Mouse (Mus musculus): ENCODE results near the gene Tesmin. TPM values are rescaled to one million over a fixed set of nuclear protein-coding genes. Genes with fewer than 3 reads are reported as not detected.
A peak's percentile ranks its signal among the peaks of the same experiment; 100 is the strongest.

Tesmin gene
- polyA plus RNA-seq (2014; fragmentation: Nextera tagmentation; extraction: Ambion mirVana), result 0.37 and 0.53 TPM in 2 replicates

DNA sequence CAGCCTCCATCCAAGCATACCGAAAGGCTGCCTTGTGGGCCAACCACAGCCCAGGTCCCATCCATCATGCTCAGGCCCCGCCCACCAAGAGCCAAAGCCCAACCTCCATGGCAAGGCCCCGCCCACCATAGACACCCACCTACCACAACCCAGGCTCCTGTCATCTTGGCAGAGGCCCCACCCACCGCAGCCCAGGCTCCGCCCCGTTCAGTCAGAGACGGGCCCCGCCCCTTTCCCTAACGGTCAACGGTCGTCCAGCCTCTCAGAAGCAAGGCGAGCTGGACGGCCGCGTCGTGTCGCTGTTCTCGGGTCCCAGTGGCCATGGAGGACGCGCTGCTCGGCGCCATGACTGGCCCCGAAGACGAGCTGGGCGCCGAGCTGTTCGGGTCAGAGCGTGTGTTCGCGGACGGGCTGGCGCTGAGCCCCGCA, at the start of gene Tesmin:
TSS of gene Tesmin (plus strand) at position 229 of the 429 bp plus-strand sequence.
- H3K27me3 ChIP-seq (ENCODE audit: control insufficient read depth, insufficient read depth, low read length), result no peaks in the 10 kb centered on the region
- H3K9ac ChIP-seq (replicated peaks; ENCODE audit: low read length), result peak within 1 kb of the TSS; percentile 50
- H3K9me3 ChIP-seq (ENCODE audit: control insufficient read depth, low read length), result no peaks in the 10 kb centered on the region
- ATAC-seq (ENCODE audit: low FRiP score, low TSS enrichment) (peak; percentile 89), DNase-seq (peak; percentile 89)
- H3K36me3 ChIP-seq (ENCODE audit: control insufficient read depth, insufficient read depth, low read length), result no peaks in the 10 kb centered on the region
- H3K4me1 ChIP-seq (ENCODE audit: control insufficient read depth, insufficient read depth, low read length), result 0 out of 2 replicates have a peak, but pooled peaks cover 5% of the 10 kb centered on the region
- peak within 1 kb of the TSS; percentile 87 for H3K4me2 ChIP-seq (ENCODE audit: low read length)
- H3K27ac ChIP-seq (replicated peaks; ENCODE audit: low read depth, low read length), result 0 out of 2 replicates have a peak within 1 kb of the TSS, but pooled peaks have one; percentile 37
- 1% methylated on average over 33 of the region's 33 CpGs for WGBS
- H3K4me3 ChIP-seq (replicated peaks; ENCODE audit: low read depth, low read length), result peak within 1 kb of the TSS; percentile 43

DNA sequence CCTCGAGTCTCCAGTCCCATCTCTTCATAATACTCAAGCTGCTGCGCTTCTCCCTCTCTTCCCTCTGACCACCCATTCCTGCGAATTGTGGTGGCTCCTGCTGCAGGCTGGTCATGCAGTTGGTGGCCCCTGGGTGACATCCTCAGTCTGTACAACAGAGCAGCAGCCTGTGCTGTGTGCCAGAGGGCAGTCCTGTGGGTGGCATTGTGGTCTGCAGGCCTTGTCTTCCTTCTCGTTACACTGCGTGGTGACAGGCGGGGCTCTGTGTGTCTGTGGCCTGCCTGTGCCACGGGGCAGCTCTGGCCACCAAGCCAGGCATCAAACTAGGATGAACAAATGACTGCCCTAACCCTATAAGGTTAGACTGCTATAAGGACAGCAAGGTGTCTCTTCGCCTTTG, 49.5 kb upstream of the Tesmin start:
- peaks cover 7% of the 10 kb centered on the region for H3K4me1 ChIP-seq (ENCODE audit: control insufficient read depth, insufficient read depth, low read length)
- no peaks in the 10 kb centered on the region for H3K27me3 ChIP-seq (ENCODE audit: control insufficient read depth, insufficient read depth, low read length)
- DNase-seq, result no peak
- H3K4me2 ChIP-seq (ENCODE audit: low read length), result no peak overlapping the region
- ATAC-seq (ENCODE audit: low FRiP score, low TSS enrichment), result no peak
- H3K9ac ChIP-seq (replicated peaks; ENCODE audit: low read length), result no peak overlapping the region
- H3K4me3 ChIP-seq (replicated peaks; ENCODE audit: low read depth, low read length), result no peak overlapping the region
- H3K27ac ChIP-seq (replicated peaks; ENCODE audit: low read depth, low read length), result no peak overlapping the region
- H3K36me3 ChIP-seq (ENCODE audit: control insufficient read depth, insufficient read depth, low read length), result no peaks in the 10 kb centered on the region
- no peaks in the 10 kb centered on the region for H3K9me3 ChIP-seq (ENCODE audit: control insufficient read depth, low read length)
- WGBS, result 87% methylated on average over 8 of the region's 8 CpGs

DNA sequence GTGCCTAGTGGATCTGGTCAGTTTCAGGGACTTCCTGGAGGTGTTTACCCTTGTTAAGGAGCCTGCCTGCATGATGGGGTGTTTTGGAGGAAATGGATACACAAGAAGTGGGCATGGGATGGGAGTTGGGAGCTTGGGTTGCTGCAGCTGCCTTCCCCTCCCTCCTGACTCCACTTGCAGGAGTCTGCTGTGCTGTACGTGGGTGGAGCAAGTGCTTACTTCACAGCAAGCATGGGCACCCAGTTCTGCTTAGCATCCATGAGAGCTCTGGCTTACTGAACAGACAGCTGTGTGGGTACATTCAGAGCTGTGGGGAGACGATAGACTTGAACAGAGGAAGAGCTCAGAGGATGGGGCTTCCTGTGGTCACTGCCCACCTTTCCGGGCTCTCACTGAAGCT, 47.6 kb upstream of the Tesmin start:
- 82% methylated on average over 3 of the region's 3 CpGs for WGBS
- Histone ChIP-seq H3K4me2 (ENCODE audit: low read length) (no peak overlapping the region), H3K27me3 (ENCODE audit: control insufficient read depth, insufficient read depth, low read length) (no peaks in the 10 kb centered on the region), H3K9ac (replicated peaks; ENCODE audit: low read length) (no peak overlapping the region), H3K27ac (replicated peaks; ENCODE audit: low read depth, low read length) (no peak overlapping the region), H3K4me1 (ENCODE audit: control insufficient read depth, insufficient read depth, low read length) (no peaks in the 10 kb centered on the region), H3K4me3 (replicated peaks; ENCODE audit: low read depth, low read length) (no peak overlapping the region), H3K9me3 (ENCODE audit: control insufficient read depth, low read length) (no peaks in the 10 kb centered on the region), H3K36me3 (ENCODE audit: control insufficient read depth, insufficient read depth, low read length) (no peaks in the 10 kb centered on the region)
- no peak for DNase-seq
- ATAC-seq (ENCODE audit: low FRiP score, low TSS enrichment), result no peak

DNA sequence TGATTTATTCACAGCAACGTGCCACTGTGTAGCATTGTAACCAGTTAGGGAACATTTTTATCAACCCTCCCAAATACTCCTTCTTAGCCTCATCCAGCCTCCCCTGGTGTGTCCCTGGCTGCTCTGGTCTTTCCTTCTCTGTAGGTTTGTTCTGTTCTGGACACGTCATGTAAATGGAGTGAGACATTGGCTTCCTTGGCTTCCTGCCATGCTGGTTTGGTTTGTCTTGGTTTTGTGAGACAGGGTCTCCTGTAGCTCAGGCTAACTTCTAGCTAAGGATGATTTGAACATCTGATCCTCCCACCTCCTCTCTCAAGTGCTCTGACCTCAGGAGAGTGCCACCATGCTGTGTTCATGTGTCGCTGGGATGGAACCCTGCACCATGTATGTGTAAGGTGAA, 44.7 kb upstream of the Tesmin start:
- WGBS, result 67% methylated on average over 3 of the region's 3 CpGs
- H3K4me2 ChIP-seq (ENCODE audit: low read length), result no peak overlapping the region
- H3K4me1 ChIP-seq (ENCODE audit: control insufficient read depth, insufficient read depth, low read length), result no peaks in the 10 kb centered on the region
- H3K27ac ChIP-seq (replicated peaks; ENCODE audit: low read depth, low read length), result no peak overlapping the region
- H3K4me3 ChIP-seq (replicated peaks; ENCODE audit: low read depth, low read length), result no peak overlapping the region
- DNase-seq, result no peak
- no peak for ATAC-seq (ENCODE audit: low FRiP score, low TSS enrichment)
- H3K9me3 ChIP-seq (ENCODE audit: control insufficient read depth, low read length), result no peaks in the 10 kb centered on the region; the same call in 1 of the 2 replicates
- H3K9ac ChIP-seq (replicated peaks; ENCODE audit: low read length), result no peak overlapping the region
- H3K27me3 ChIP-seq (ENCODE audit: control insufficient read depth, insufficient read depth, low read length), result no peaks in the 10 kb centered on the region
- no peaks in the 10 kb centered on the region for H3K36me3 ChIP-seq (ENCODE audit: control insufficient read depth, insufficient read depth, low read length)

DNA sequence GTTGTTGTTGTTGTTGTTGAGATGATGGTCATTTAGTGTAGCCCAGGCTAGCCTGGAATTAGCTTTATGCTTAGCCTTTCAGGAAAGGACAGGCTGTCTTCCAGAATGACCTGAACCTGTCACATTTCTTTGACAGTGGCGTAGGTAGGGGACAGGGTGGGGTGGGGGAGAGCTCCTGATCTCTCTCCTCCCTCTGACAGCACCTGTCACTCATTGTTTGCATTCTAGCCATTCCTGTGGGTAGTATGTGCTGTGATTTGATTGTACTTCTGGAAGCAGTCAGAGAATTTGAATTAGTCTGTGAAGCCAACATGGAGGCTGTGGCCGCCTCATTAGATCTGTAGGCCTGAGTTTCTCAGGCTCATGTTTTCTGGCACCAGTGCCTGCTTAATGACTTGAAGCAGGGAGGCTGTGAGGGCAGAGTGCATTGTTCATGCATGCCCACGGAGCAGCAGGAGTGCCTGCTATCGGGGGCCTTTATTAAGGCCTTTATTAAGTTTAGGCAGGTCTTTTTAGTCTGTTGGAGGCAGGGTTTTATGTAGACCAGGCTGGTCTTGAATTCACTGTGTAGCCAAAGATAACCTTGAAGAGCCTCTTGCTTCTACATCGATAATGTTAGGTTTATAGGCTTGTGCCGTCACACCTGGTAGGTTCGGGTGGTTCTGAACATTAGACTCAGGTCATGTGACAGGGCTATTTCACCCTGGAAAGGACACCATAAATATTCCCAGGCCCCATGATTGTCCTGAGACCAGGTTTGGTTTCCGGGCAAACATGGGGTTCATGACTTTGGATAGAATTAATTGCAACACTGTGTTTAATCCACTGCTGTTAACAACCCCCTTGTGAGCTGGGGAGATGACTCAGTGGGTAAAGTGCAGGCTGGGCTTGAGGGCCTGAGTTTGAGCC, 43.8 kb upstream of the Tesmin start:
- no peak overlapping the region for H3K27ac ChIP-seq (replicated peaks; ENCODE audit: low read depth, low read length)
- ATAC-seq (ENCODE audit: low FRiP score, low TSS enrichment) (no peak), DNase-seq (no peak)
- 83% methylated on average over 8 of the region's 8 CpGs for WGBS
- no peak overlapping the region for H3K4me3 ChIP-seq (replicated peaks; ENCODE audit: low read depth, low read length)
- no peaks in the 10 kb centered on the region for H3K36me3 ChIP-seq (ENCODE audit: control insufficient read depth, insufficient read depth, low read length)
- no peaks in the 10 kb centered on the region for H3K27me3 ChIP-seq (ENCODE audit: control insufficient read depth, insufficient read depth, low read length)
- H3K4me1 ChIP-seq (ENCODE audit: control insufficient read depth, insufficient read depth, low read length), result no peaks in the 10 kb centered on the region
- H3K9ac ChIP-seq (replicated peaks; ENCODE audit: low read length), result no peak overlapping the region
- H3K9me3 ChIP-seq (ENCODE audit: control insufficient read depth, low read length), result no peaks in the 10 kb centered on the region; the same call in 1 of the 2 replicates
- no peak overlapping the region for H3K4me2 ChIP-seq (ENCODE audit: low read length)

DNA sequence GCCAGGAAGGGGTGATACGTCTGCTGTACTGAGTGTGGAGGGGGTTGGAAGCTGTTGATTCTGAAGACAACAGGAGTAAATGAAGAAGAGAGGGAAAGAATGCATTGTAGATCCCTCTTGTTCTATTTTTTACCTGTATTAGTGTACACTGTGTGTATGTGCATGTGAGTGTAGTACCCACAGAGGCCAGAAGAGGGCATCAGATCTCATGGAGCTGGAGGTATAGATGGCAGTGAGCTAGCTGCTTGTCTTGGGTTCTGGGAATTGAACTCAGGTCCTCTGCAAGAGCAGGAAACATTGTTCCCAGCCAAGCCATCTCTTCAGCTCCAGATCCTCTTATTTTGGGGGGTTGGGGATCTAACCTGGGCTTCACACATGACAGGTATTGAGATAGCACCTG, 40.9 kb upstream of the Tesmin start:
- no peak overlapping the region for H3K4me3 ChIP-seq (replicated peaks; ENCODE audit: low read depth, low read length)
- no peaks in the 10 kb centered on the region for H3K27me3 ChIP-seq (ENCODE audit: control insufficient read depth, insufficient read depth, low read length)
- 93% methylated on average over 1 of the region's 1 CpGs for WGBS
- H3K4me2 ChIP-seq (ENCODE audit: low read length), result no peak overlapping the region
- H3K27ac ChIP-seq (replicated peaks; ENCODE audit: low read depth, low read length), result no peak overlapping the region
- no peaks in the 10 kb centered on the region; the same call in 1 of the 2 replicates for H3K9me3 ChIP-seq (ENCODE audit: control insufficient read depth, low read length)
- ATAC-seq (ENCODE audit: low FRiP score, low TSS enrichment) (no peak), DNase-seq (no peak)
- no peak overlapping the region for H3K9ac ChIP-seq (replicated peaks; ENCODE audit: low read length)
- no peaks in the 10 kb centered on the region for H3K4me1 ChIP-seq (ENCODE audit: control insufficient read depth, insufficient read depth, low read length)
- no peaks in the 10 kb centered on the region for H3K36me3 ChIP-seq (ENCODE audit: control insufficient read depth, insufficient read depth, low read length)

DNA sequence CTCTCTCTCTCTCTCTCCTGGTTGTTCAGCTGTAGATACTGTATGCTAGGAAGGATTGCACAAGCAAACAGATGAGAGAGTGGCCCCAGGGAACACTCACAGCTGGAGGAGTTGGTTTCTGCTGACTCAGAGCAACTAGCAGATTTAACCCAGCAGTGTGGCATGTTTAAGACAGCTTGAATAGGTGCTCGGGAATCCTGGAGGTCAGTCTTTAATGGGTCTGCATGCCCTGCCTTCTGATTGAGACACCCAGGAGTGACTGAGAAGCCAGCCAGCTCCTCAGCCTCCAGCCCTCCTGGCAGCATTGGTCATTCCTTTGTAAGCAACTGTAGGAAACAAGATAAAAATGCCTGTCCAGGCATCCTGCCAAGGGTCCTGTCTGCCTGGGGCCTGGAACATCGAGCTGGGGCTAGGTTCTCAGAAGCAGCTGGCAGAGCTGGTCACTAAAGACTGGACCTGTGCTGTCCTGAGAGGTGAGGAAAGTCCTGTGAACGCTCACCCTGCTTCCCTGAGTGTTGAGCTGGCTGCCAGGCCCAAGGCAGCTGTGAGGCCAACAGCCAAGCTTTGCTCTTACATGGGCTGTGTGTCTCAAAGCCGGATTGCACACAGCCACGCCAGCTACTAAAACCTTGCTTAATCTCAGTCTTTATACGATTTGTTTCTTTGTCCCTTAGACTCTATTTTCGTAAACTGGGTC, 35.1 kb upstream of the Tesmin start:
- no peak overlapping the region for H3K4me2 ChIP-seq (ENCODE audit: low read length)
- no peaks in the 10 kb centered on the region for H3K36me3 ChIP-seq (ENCODE audit: control insufficient read depth, insufficient read depth, low read length)
- no peaks in the 10 kb centered on the region for H3K9me3 ChIP-seq (ENCODE audit: control insufficient read depth, low read length)
- H3K4me1 ChIP-seq (ENCODE audit: control insufficient read depth, insufficient read depth, low read length), result no peaks in the 10 kb centered on the region
- WGBS, result 76% methylated on average over 7 of the region's 7 CpGs
- no peak overlapping the region for H3K27ac ChIP-seq (replicated peaks; ENCODE audit: low read depth, low read length)
- H3K9ac ChIP-seq (replicated peaks; ENCODE audit: low read length), result no peak overlapping the region
- ATAC-seq (ENCODE audit: low FRiP score, low TSS enrichment), result no peak
- no peak overlapping the region for H3K4me3 ChIP-seq (replicated peaks; ENCODE audit: low read depth, low read length)
- DNase-seq, result peak; percentile 18
- no peaks in the 10 kb centered on the region for H3K27me3 ChIP-seq (ENCODE audit: control insufficient read depth, insufficient read depth, low read length)

DNA sequence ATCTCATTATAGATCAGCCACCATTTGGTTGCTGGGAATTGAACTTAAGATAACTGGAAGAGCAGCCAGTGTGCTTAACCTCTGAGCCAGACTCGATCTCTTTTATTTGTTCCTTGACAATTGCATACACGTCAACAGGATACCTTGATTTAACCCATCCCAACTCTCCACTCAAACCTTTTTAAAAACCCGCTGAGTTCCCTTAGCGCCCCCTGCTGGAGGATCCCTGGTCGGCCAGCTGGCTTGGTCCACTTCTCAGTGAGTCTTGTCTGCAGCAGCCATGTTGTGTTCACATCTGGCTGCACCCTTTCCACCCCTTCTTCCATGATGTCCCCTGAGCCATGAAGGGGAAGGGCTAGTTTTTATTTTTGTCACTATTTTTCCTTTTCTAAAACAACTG, 33.6 kb upstream of the Tesmin start:
- no peak for ATAC-seq (ENCODE audit: low FRiP score, low TSS enrichment)
- H3K4me2 ChIP-seq (ENCODE audit: low read length), result no peak overlapping the region
- no peak overlapping the region for H3K4me3 ChIP-seq (replicated peaks; ENCODE audit: low read depth, low read length)
- no peaks in the 10 kb centered on the region for H3K27me3 ChIP-seq (ENCODE audit: control insufficient read depth, insufficient read depth, low read length)
- H3K9ac ChIP-seq (replicated peaks; ENCODE audit: low read length), result no peak overlapping the region
- no peaks in the 10 kb centered on the region for H3K4me1 ChIP-seq (ENCODE audit: control insufficient read depth, insufficient read depth, low read length)
- no peak overlapping the region for H3K27ac ChIP-seq (replicated peaks; ENCODE audit: low read depth, low read length)
- H3K36me3 ChIP-seq (ENCODE audit: control insufficient read depth, insufficient read depth, low read length), result no peaks in the 10 kb centered on the region
- H3K9me3 ChIP-seq (ENCODE audit: control insufficient read depth, low read length), result no peaks in the 10 kb centered on the region
- 69% methylated on average over 5 of the region's 5 CpGs for WGBS
- peak; percentile 11 for DNase-seq
